Mouse (Mus musculus): ENCODE results near the gene Selenof. TPM values are rescaled to one million over a fixed set of nuclear protein-coding genes. Genes with fewer than 3 reads are reported as not detected.

The Selenof gene
- polyA plus RNA-seq, 3 experiments from 2014 or later: 310 to 362 (median 335) TPM

DNA sequence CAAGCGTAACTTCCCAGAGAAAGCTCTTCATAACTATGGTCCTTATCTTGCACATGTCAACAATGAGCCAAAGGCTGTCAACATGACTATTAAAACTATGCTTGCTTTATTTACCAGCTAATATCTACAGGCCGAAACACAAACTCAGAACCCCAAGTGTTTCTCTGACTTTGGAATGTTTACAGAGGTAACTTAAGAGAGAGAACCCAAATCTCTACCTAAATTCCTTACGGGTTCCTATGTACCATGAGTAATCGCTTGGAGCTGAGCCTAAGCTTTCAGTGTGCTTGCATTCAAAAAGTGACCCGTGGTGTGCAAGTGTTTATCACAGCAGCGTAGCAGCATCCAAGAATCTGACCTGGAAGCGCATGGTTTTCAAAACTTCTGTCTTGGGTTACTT, 4.9 kb upstream of the Selenof start:
- no peak for ATAC-seq

DNA sequence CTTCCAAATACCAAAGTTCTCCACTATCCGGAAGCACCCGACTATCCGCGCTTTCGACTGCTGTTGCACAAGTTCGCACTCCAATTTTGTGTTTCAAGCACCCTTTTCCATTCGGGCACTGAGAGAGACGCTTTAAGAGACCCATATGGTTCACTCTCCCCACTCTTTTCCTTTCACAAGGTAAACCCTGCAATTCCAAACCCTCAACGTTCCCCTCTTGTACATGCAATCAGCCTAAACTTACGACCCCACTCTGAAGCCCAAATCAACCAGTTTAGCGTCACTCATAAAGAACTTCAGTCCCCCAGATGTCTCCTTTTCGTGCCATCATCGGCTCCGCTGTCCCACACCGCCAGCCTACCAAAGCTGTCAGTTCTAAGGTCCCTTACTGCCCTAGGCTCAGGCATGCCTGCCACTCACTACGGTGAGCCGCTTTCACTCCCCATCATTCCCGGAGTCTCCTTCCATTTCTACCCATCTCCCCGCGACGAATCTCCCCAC, 1.2 kb upstream of the Selenof start:
- ATAC-seq: no peak

- peak; percentile 4 for ATAC-seq
Observed at GRCm38 (mm10) chr3:144569401-144569971, 618 bp upstream of the Selenof start.

- no peak for ATAC-seq
Observed at GRCm38 (mm10) chr3:144570816-144571487, 848 bp downstream of the Selenof start.

DNA sequence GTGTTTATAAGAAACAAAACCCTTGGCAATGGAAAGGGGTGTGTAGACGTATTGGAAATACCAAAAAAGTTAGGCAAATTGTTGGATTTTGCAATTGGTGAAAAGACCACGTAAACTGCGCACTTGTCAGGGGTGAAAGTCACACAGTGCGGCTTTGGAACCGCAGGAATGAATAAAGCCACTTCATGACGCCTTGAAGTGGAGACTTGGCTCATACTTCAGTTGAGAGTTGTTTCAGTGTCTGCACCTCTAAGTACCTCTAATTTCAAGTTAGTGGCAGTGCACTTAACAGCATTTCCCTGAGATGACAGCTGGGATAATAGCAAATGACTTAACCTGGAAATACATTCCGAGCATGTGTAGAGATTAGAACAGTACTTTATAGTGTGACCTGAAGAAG, 4.2 kb downstream of the Selenof start:
- ATAC-seq: no peak

DNA sequence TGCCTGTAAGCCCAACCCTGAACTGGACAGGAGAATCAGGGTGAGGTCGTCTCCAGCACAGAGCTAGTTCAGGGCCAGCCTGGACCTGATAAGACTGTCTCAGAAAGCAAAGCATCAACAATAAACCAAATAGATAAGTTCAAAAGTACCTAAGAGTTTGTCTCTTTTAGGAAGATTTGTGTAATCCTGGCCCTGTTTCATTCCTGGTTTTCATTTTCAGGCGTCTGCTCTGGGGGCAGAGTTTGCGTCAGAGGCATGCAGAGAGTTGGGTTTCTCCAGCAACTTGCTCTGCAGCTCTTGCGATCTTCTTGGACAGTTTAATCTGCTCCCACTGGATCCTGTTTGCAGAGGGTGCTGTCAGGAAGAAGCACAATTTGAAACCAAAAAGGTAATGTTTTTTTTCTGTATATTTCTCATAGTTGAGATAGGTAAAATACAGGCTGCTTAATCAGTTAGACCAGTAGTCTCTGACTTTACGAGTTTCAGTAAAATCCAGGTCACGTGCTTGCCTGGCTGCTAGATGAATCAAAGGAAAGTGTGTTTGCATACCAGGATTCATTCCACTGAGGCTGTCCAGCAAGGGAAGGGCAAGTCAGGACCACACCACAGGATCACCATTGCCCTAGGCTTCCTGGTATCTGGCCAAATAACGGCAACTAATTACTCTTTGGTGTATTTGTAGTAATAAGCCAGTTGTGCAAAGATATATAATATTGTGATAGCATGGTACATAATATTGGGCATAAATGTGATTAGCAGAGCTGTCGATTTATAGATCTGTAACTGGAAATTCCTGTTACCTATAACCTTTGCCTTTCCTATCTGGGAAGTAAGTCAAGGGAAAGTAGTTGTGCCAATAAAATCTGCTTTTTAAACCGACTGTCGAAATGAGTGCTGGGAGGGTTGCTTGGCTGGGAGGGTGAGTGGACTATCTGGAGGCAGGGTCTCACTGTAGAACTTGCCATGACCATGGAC, 7.5 kb downstream of the Selenof start:
- no peak for ATAC-seq

DNA sequence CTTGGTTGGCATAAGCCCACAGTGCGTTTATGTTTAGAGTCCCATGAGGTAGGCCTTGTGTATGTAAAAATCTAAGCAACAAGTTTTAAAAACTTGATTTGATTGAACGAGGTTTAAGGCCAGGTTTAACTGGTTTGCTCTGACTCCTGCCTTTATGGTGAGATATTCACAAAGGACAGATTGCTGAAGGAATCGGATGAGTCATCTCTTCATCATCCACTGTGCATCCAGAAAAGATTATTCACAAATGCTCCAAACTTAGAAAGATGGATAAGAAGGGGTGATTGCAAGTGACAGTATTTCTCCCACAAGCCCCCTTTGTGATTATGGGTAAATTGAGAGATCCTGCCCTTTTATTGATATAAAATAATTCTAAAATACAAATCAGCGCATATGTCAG, 8.8 kb downstream of the Selenof start:
- no peak for ATAC-seq

- ATAC-seq: no peak
Observed at GRCm38 (mm10) chr3:144579796-144580195, 9.7 kb downstream of the Selenof start.

GRCm38 (mm10) chr3:144580281-144580680, 10.2 kb downstream of the Selenof start:
- no peak for ATAC-seq

GRCm38 (mm10) chr3:144581842-144582241, 11.7 kb downstream of the Selenof start:
- ATAC-seq: no peak

DNA sequence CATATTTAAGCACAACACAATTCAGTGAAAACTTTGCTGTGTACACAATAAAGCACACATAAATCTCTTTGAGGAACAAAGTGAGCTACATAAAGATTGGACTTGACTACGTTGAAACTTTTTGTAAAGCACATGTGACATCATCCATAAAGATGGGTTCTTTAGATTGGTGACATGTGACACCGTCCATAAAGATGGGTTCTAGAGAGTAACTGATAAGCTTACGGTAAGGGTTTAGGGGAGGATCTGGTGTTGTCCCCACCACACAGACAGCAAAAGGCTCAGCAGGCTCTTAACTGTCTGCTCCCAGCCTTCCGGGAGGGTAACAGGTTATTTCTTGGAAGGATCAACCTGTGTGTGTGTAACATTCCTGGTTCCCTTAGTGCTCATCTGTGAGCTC, 12.2 kb downstream of the Selenof start:
- ATAC-seq: no peak

GRCm38 (mm10) chr3:144583789-144584188, 13.7 kb downstream of the Selenof start:
- no peak for ATAC-seq

- no peak for ATAC-seq
Observed at GRCm38 (mm10) chr3:144584789-144585553, 14.9 kb downstream of the Selenof start.

- no peak for ATAC-seq
Observed at GRCm38 (mm10) chr3:144586731-144587130, 16.6 kb downstream of the Selenof start.

DNA sequence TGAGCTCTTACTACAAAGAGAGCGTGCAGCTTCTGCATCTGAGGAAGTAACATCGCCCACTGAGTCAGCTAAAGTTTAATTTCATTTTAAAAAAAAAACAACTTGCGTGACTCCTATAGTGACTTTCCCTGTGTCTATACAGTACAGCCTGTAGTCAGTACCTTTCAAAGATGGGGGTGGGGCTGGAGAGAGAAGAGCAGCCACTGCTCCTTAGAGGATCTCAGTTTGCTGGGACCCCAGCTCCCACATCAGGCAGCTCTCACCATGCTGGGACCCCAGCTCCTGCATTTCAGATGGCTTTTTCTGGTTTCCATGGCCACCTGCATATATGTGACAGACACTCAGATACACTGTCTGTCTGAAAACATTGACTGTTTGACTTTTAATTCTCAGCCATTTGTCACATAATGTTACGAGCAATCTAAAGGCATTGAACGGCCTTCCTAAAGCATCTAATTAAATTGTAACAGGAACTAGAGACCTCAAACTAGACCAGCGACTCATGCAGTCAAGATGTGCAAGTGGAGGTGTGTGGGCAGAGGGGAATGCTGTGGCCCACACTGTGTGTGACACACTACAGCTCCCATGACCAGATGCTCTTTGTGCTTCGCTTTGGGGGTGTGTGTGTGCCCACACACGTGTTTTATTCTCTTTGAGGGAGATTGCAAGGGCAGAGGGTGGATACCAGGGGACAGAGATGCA, 19.2 kb downstream of the Selenof start:
- ATAC-seq: no peak

GRCm38 (mm10) chr3:144592992-144593785, 23.1 kb downstream of the Selenof start:
- no peak for ATAC-seq

DNA sequence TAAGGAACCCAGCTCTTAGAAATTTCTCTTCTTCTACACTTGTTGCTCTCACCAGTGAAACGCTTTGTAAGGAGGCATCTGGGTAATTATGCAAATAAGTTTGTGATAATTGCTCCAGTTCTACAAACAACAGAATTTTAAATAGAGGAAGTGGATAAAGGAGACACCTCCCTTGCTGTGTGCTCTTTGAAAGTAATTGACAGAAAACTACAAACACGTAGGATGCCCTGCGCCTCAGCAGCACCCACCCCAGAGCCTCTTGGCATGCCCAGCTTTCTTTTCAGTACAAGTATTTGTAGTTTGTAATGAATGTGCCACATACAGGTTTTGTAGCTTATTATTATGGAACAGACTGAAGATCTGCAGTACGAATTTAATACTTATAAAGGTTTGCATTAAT, 27.0 kb downstream of the Selenof start:
- no peak for ATAC-seq

GRCm38 (mm10) chr3:144597790-144598467, 27.8 kb downstream of the Selenof start:
- ATAC-seq: no peak

GRCm38 (mm10) chr3:144602413-144602812, 32.3 kb downstream of the Selenof start:
- ATAC-seq: no peak

DNA sequence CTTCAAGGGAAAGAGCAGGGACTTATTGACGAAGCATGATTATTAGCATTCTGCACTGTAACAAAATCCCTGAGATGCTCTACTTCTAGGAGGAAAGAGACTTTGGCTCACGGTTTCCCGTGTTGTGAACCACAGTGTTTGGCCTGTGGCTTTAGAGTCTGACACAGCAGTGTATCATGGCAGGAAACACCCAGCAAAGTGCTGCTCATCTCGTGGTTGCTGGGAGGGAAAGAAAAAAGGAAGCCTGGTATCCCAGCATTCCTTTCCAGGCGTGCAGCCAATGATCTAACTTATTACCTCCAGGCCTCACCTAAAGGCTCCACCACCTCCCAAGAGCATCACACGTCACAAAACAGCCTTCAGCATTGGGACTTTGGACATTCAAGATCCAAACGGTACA, 32.7 kb downstream of the Selenof start:
- ATAC-seq: no peak

Data from inflammation-experienced regulatory T-cells, adult 6 months (primary cell).